Mouse (Mus musculus): ENCODE results near the gene Bcl2l10.

Gene Bcl2l10

DNA sequence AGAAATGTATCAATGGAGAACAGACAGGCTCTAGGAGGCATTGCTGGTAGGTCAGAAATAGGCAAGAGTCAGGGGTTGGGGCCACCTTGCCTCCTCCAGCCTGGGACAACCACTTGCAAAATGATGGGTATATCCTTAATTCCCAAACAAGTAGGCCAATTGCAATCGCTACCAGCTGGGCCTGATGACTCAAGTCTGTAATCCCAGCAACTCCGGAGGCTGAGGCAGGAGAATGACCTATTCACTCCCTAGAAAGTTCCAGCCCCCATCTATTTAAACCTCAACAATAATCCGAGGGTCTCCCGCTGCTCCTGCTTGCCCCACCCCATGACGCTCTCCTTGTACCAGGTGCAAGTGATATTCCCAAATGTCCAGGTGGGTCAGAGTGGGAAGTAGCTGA lies at the start of gene Bcl2l10:
Gene Bcl2l10 (plus strand): TSS at position 301 of the 400 bp plus-strand sequence.
- in situ Hi-C loops (cut with MboI, MseI), result no loop called here

DNA sequence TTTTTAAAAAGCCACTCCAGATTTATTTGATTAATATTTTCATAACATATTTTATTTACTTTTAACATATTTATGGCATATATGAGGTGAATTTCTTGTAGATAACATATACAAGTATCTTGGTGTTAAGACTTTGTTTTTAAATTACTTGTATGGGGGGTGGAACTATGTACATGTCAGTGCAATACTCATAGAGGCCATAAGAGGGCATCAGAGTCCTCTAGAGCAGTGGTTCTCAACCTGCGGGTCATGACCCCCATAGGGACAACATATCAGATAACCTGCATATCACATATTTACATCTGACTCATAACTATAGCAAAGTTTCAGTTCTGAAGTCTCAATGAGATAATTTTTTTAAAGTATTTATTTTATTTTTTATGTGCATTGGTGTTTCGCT lies 48.2 kb upstream of the Bcl2l10 start:
- in situ Hi-C loops (cut with MboI, MseI), result no loop called here

DNA sequence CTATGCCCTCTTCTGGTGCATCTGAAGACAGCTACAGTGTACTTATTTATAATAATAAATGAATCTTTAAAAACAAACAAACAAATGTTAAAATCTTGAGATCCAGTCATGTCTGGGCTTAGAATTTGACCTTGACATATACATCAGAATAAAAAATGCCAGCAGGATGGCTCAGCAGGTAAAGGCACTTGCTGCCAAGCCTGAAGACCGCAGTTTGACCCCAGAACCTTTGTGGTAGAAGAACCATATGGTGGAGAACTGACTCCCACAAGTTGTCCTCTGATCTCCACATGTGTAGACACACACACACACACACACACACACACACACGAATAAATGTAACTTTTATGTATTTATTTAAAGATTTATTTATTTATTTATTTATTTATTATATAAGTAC lies 44.5 kb upstream of the Bcl2l10 start:
- in situ Hi-C loops (cut with MboI, MseI), result loop anchor here (10.0 kb wide), 1 partner anchor 398 kb away; no protein-coding TSS in a partner anchor

DNA sequence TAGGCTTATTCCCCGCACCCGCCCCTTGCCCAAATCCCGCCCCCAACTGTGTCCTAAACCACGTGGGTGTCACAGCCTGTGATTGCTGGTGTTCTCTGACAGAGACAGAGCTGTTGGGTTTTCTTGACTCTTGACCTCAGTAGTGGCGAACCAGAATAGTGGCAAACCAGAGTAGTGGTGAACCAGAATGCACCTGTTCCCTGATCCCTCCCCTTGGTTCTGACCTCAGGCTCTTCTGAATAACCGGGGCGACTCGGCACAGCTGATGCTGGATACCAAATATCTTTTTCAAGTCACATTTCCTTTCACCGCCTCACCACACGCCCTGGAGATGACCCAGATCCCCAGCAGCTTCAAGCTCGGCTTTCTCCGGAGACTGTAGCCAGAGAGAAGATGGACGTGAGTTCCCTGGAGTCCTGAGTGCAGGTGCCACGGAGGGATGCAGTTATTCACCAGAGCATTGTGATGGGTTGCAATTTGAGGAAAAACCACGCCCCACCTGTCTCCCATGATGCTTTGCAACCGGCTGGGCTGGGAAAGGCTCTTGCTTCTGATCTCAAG lies 43.8 kb upstream of the Bcl2l10 start:
- in situ Hi-C loops (cut with MboI, MseI), result loop anchor here (10.0 kb wide), 1 partner anchor 399 kb away; no protein-coding TSS in a partner anchor

DNA sequence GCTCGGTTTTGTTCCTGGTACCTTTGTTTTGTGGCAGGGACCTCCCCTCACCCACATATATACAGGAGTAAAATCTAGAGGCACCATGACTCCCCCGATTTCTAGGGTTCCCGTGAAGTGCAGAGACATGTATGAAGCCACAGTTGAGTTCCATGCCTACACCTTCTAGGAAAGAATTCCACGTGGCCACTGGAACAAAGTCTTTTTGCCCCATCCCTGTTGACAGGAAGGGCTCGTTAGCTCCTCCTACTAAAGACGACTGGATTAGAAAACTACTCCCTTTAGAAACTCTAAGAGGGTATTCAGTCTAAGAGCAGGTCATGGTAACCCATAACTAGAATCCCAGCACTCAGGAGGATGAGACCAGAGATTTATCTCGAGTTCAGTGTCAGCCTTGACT lies 43.3 kb upstream of the Bcl2l10 start:
- in situ Hi-C loops (cut with MboI, MseI), result loop anchor here (10.0 kb wide), 1 partner anchor 399 kb away; no protein-coding TSS in a partner anchor

DNA sequence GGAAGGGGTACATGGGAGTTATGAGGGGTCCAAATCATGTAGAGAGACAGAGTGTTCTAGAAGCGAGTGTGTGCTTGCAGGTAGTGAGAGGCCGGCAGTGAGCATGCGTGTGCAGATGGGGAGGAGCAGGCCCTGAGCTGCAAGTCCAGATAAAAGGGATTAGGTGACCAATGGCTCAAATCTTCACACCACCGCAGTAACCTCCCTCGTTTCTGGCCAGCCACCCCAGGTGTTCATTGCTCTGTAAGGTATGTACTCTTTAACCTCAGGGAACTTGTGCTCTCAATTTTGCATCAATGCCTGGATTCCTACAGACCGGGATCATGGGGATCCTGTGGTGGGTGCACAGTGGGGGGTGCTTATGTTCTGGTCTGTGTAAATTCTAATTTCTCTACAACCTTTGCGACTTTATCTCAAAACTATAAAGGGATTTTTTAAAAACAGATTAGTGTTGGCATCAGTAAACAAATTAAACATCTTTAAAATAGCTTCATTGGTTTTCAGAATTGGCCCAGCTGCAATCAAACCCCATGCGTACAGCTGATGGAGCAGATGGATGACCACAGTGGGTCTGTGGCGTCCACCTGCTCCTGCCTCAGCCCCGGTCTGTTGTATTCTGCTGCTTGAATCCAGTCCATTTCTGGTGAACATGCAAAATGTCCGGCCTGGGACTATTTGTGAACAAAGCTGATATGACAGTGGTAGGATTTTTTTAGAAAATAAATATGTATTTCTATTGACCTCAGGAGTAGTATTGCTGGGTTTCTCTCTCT lies 41.2 kb upstream of the Bcl2l10 start, which contains the start of gene Gnb5:
Gene Gnb5 (plus strand): TSS at position 163 of the 773 bp plus-strand sequence.
- in situ Hi-C loops (cut with MboI, MseI), result loop anchor here (10.0 kb wide), 1 partner anchor 402 kb away; no protein-coding TSS in a partner anchor

DNA sequence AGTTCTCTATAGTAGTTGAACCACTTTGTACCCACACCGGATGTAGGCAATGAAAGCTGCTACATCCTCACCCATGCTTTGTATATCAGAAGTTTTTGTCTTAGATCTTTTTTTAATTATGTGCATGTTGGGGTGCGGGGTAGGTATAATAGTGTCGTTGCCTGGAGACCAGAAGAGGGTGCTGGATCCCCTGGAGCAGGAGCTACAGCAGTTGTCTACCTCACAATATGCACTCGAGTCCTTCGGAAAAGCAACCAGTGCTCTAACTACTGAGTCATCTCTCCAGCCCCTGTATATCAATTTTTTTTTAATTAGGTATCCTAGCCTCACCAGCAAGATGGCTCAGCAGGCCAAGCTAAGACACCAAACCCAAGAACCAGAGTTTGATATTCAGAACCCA lies 40.5 kb upstream of the Bcl2l10 start:
- in situ Hi-C loops (cut with MboI, MseI), result loop anchor here (10.0 kb wide), 1 partner anchor 402 kb away; no protein-coding TSS in a partner anchor

DNA sequence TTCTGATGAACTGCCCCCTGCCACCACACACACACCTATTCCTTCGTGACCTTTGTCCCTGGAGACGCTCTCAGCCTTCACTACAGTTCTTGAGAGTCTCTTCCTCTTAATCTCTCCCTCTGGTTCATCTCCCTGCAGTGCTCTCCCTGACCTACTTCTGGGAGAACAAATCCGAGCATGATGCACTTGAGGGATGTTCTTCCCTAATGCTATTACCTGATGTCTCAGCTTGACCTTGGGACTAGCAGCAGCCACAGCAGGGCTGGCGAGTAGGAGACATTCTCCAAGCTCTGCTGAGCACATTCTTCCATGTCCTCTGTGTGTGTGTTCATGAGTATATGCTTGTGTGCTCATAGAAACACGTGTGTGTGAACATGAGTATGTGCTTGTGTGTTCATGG lies 38.9 kb upstream of the Bcl2l10 start:
- in situ Hi-C loops (cut with MboI, MseI), result loop anchor here (10.0 kb wide), 1 partner anchor 404 kb away; no protein-coding TSS in a partner anchor

DNA sequence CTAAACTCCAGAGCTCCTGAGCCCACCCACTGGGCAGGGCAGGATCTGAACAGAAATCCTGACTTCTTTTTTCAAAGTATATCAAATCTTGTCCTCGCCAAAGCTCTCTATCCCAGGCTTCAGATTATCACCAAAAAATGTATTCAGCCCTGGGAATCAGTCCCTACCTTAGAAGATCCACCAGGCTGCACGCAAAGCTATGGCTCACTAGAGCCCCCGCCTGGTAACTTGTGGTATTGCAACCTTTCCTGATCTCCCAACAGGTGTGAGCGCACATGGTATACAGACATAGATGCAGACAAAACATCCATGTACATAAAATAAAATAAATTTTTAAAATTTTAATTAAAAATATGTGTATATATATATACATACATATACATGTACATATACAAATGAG lies 35.5 kb upstream of the Bcl2l10 start:
- in situ Hi-C loops (cut with MboI, MseI), result no loop called here

DNA sequence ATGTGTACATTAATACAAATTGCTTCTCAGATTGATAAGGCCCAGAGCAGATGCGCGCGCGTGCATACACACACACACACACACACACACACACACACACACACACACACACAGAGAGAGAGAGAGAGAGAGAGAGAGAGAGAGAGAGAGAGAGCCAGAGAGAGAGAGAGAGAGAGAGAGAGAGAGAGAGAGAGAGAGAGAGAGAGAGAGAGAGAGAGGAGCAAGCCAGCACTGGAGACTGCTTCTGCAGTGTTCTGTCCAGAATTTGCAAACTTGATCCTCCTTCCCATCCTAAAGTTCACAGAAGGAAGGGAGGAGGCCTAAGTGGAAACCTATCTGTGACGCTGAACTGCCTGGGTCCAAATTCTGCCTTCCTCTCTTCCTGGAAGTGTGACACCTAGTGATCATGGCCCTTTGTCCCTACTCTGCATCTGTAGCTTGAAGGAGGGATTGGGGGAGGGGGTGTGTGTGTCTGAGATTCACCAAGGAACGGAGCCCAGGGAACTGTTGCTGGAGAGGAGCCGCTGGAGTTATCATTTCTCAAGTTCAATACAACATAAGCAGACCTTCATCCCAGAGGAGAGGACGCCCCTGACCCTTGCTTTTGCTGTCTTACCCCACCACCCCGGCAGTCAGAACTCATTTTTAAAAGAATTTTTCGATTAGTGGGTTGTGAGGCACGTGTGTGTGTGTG lies 34.3 kb upstream of the Bcl2l10 start:
- in situ Hi-C loops (cut with MboI, MseI), result no loop called here

DNA sequence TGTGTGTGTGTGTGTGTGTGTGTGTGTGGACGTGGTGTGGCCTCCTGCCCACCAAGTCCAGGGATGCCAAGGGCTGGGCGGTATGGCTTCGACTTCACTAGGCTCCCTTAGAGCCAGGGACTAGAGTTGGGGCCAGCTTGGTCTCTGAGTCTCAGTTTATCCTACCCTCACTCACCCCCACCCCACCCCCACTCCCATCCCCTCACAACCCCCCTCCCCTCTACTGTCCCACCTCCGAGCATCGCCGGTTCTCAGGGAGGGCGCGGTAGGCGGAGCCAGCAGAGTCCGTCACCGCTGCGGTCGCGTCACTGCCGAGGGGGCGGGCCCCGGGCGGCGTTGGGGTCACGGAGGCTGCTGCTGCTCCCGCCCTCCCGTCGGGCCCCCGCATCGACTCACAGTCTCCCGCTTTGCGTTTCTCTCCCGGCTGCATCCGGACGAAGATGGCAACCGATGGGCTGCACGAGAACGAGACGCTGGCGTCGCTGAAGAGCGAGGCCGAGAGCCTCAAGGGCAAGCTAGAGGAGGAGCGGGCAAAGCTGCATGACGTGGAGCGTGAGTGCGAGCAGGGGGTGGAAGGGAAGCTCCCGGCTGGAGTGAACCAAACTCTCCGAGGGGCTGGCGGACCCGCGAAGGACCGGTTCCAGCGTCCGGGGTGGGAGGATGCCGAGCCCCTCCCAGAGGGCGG lies 33.6 kb upstream of the Bcl2l10 start:
- in situ Hi-C loops (cut with MboI, MseI), result no loop called here

DNA sequence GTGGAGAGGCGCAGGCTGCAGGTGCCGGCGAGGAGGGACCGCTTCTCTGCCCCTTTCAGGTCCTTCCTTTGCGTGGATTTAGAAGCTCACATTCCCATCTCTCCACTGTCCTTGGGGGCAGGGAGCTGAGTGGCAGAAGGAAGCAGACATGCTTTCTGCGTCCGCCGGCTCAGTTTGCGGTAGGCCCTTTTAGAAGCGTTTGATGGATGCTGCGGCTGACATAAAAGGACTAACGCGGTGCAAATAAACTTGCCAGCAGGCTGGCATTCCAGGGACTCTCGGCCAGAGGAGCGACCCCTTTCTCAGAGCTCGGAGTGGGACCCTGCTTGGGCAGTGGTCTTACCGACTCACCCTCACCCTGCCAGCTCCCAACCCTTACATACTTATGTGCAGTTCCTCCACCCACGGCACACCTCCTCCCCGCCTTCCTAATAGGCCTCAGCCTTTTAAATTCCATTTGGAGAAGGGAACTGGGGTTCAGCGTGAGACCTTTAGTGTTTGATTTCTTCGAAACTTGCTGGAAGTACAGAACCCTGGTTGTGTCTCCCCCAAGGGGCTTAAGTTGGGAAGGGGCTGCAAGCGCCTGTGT lies 32.9 kb upstream of the Bcl2l10 start:
- in situ Hi-C loops (cut with MboI, MseI), result no loop called here

DNA sequence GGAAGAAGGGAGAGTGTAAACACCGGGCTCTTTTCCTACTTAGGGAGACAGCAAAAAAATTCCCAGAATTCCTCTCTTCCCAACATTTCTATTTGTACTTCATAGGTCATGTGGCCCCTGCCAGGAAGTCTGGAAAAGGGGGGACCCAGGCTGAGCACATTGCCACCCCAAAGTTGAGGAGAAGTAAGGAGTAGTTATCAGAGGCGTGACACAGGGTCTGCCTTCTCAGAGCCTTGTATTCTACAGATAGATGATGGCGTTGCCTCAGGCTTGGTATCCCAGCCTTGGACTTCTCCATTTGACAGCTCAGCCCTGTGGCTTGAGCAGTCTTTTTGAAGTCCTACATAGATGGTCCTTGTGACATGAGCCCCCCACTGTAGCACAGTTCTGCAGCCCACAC lies 32.3 kb upstream of the Bcl2l10 start:
- in situ Hi-C loops (cut with MboI, MseI), result no loop called here

DNA sequence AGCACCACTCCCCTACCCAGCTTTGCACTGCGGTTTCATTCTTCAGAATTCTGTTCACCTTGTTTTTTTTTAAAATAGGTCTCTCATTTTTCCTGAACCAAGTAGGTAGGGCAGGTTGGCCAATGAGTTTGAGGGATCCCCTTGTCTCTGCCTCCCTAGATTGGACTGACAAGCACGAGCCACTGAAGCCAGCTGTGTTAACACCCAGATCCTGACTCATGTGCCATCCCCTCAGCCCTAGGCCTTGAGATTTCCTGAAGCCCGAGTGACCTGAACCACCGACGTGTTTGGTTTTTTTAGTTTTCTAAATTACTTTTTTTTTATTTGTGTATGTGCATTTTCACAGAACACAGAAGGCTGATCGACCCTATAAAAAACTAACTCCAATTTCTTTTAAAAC lies 30.8 kb upstream of the Bcl2l10 start:
- in situ Hi-C loops (cut with MboI, MseI), result no loop called here

DNA sequence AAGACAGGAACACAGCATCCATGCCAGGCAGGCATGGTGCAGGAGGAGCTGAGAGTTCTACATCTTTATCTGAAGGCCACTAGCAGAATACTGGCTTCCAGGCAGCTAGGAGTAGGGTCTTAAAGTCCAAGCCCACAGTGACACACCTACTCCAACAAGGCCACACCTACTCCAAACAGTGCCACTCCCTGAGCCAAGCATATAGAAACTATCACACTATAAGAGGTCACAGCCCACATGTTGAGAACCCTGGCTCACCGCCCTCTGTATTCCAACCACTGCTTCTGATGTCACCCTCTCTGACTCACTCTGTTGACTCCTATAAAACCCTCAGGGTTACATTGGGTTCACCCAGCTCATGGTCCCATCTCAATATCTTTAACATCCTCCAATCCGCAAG lies 29.4 kb upstream of the Bcl2l10 start:
- in situ Hi-C loops (cut with MboI, MseI), result no loop called here

DNA sequence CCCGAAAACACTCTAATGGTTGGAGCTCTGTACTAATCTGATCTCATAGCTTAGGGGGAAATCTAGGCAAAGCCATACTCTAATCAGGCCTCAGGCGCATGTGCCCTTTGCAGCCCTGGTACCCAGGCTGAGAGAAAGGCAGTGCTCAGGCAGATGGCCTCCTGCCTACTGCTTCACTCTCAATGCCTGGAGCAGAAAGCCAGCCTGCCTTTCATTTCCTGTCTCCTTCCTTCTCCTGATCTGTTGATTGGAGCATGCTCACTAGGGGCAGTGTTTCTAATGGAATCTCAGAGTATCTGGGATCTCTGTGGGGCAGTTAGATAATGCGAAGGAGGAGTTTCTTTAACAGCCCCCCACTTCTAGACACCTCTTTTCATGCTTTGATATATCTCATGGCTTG lies 28.2 kb upstream of the Bcl2l10 start:
- in situ Hi-C loops (cut with MboI, MseI), result no loop called here

DNA sequence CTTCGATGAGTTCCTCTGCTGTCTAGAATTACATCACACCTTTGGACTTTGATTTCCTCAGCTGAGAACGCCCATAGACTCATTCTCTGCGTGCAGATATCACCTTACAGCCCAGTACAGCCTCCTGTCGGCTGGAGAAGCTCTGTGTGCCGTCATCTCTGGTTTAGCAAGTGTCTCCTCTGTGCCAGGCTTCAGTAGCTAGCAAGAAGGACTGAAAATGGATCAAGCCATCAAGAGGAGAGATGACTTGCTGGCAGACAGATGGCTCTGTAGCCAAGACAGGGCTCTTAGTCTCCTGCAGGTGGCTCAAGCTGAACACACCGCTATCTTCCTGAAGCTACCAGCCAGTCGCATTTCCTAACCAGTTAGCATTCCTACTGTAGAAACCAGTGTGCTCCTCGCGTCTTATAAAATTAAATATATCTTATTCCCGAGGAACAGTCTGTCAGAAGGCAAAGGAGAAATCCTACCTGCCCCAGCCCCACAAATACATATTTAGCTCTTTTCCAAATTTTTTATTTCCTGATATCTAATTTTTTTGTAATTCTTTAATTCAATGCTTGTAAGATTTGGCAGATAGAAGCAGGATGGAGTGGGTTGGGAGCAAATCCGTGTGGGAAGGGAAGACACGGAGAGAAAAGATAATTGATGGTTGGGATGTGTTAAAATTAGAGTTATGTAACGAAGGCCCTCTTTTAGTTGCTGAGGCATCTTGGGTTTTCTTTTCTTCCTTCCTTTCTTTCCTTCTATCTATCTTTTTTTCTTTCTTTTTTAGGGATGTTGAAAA lies 25.3 kb upstream of the Bcl2l10 start:
- in situ Hi-C loops (cut with MboI, MseI), result no loop called here

DNA sequence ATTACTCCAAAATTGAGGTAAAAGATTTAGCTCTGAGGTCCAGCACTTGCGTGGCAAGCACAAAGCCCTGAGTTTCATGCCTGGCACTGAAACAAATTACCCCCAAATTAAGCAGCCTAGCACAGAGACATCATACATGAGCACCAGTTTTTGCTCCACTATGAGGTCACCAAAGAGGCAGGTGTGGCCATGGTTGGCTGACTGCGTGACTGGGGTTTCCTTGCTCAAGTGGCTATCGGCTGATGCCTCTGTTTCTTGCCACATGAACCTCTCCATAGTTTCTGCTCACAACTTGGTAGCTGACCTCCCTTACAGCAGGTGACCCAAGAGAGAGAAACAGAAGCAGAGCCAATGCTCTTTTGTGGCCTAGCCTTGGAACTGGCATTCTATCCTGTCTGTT lies 19.5 kb upstream of the Bcl2l10 start:
- in situ Hi-C loops (cut with MboI, MseI), result no loop called here

DNA sequence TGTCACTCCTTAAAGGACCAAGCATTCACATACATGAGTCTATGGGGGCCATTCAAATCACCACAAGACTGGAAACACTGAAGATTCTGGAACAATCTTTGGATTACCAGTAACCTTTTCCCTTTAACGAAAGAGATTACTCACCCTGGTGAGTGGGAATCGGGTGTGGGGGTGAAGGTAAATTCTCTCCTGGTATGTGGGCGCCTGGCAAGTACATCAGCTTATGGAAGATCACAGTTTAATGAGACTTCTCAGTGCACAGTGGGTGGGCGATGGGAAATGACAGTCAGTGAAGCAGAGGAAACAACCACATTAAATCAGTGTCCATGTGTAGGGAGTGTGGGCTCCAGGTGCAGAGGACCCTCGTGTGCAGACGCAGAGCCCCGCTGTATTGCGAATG lies 16.7 kb upstream of the Bcl2l10 start:
- in situ Hi-C loops (cut with MboI, MseI), result no loop called here

DNA sequence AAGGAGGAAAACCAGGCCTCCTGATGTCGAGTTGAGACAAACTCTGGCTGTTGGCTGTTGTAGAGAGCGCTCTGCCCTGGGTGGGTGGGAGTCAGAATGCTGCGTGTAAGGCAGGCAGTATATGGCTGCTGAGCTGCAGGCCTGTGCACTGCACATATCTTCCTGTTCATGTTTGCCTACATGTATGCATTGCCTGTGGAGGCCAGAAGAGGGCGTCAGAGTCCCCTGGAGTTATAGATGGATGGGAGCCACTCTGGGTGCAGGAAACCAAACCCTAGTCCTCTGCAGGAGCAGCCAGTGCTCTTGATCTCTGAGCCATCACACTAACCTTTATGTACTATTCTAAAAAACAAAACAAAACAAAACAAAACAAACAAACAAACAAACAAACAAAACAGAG lies 13.1 kb upstream of the Bcl2l10 start:
- in situ Hi-C loops (cut with MboI, MseI), result no loop called here

DNA sequence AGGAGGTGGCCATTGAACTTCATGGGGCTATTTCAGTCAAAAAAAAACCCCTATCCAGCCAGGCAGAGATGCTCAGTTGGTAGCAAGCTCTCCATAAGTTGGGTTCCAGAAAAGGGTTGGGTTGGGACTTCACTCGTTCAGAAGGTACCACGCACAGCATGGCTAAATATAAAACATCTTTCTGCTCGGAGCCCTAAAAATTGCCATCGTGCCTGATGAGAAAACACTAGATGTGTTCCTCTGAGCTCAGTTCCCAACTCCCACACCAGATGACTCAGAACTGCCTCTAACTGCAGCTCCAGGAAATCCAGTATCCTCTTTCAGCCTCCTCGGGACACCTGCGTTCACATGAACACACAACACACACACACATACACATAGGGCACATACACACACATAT lies 9.5 kb upstream of the Bcl2l10 start:
- in situ Hi-C loops (cut with MboI, MseI), result no loop called here
